Mouse (Mus musculus): ENCODE data around the gene Tra2a. TPM values are rescaled to one million over a fixed set of nuclear protein-coding genes. Genes with fewer than 3 reads are reported as not detected.
A peak's percentile ranks its signal among the peaks of the same experiment; 100 is the strongest.

Gene Tra2a
- total RNA-seq, 2 experiments from 2014 or later = 30.9 to 42.3 TPM

- DNase-seq = no peak
- intact Hi-C loops (cut with DNase I) = no loop called here
These were observed 21.5 kb downstream of the Tra2a start for GRCm38 (mm10) chr6:49242331-49242730.

GRCm38 (mm10) chr6:49241562-49241961 is 22.3 kb downstream of the Tra2a start:
- DNase-seq = no peak
- intact Hi-C loops (cut with DNase I) = no loop called here

DNA sequence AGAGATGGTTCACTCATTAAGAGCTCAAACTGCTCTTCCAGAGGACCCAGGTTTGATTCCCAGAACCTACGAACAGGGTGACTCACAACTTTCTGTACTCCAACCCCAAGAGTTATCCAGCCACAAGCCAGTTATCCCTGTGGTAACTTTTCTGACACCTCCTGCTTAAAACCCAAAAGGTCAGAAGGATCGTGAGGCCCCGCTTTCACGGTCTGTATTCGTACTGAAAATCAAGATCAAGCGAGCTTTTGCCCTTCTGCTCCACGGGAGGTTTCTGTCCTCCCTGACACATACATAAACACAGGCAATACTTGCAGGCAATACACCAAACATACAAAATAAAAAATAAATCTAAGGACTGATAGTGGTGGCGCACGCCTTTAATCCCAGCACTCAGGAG is 27.5 kb downstream of the Tra2a start:
- intact Hi-C loops (cut with DNase I) = no loop called here

GRCm38 (mm10) chr6:49233356-49233755 is 30.5 kb downstream of the Tra2a start:
- DNase-seq = no peak
- intact Hi-C loops (cut with DNase I) = no loop called here

More for the DNA sequence above, 27.5 kb downstream of the Tra2a start:
- peak; percentile 100 for DNase-seq

DNA sequence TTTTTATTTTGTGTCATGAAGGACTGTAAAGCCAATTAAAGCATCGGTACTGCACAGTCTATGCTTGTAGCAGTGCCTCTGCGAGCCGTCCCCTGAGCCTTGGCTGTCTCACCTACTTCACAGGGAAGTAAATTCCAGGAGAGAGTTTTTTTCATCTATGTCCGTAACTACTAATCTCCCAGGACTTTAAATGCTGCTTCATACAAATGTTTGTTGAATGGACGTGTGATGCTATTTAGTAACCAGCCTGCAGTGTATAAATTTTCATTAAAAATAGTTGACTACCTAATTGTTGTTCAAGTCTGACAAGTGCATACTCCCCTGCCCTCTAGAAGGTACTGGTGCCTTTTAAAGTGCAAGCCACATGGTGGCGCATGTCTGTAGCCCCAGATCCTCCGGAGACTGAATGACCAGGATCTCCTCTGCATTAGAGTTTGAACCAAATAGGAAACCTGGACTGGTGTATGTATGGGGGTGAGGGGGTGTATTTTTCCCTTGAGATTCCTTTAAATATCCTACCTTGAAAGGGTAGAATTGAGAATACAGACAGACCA is 35.6 kb downstream of the Tra2a start:
- peak; percentile 41 to 60 for DNase-seq
- intact Hi-C loops (cut with DNase I) = loop anchor here (2.0 to 5.0 kb wide), 2 partner anchors 34 to 171 kb away; partner anchors contain the start of gene Tra2a

DNA sequence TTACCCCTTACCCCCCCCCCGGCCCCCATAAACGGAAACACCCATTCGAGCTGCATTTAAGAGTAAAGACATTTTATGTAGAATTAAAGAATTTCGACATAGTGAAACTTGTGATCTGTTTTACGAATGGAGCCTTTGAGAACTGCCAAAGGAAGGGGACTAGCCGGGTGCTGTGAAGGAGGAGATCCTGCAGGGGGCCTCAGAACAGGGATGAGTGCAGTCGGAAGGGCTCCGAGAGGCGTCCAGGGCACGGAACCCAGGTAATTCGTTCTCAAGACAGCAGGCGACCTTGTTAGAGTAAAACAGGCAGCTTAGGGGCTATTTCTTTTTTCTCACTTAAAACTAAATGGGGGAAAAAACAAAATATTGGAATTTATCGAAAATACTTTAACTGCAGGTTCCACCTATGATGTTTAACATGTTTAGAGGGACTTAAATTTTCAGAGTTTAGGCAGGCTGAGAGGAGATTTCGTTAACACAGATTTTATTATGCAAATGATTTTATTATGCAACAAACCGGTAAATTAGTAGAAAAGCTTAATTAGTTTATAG is 36.6 kb downstream of the Tra2a start:
- intact Hi-C loops (cut with DNase I) = loop anchor here (5.0 kb wide), 1 partner anchor 35 kb away; the partner anchor contains the start of gene Tra2a
- peak; percentile 25 to 41 for DNase-seq

DNA sequence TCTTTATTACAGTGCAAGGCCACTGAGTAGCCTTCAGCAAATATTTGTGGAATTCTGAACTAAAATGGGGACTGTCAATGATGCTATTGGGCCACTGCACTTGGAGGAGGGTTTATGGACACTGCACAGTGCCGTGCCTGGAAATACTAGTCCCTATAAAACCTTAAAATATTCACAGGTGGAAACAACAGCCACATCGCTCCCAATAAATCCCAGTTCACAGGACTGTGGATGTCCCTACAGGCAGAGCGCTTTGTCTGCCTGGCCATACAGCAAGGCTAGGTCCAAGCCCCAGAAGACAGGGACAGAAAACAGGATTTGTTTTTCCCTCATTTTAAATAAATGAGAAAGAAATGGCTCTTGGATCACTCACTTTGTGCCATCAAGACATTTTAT is 38.1 kb downstream of the Tra2a start:
- intact Hi-C loops (cut with DNase I) = loop anchor here (5.0 kb wide), 1 partner anchor 37 kb away; the partner anchor contains the start of gene Tra2a

DNA sequence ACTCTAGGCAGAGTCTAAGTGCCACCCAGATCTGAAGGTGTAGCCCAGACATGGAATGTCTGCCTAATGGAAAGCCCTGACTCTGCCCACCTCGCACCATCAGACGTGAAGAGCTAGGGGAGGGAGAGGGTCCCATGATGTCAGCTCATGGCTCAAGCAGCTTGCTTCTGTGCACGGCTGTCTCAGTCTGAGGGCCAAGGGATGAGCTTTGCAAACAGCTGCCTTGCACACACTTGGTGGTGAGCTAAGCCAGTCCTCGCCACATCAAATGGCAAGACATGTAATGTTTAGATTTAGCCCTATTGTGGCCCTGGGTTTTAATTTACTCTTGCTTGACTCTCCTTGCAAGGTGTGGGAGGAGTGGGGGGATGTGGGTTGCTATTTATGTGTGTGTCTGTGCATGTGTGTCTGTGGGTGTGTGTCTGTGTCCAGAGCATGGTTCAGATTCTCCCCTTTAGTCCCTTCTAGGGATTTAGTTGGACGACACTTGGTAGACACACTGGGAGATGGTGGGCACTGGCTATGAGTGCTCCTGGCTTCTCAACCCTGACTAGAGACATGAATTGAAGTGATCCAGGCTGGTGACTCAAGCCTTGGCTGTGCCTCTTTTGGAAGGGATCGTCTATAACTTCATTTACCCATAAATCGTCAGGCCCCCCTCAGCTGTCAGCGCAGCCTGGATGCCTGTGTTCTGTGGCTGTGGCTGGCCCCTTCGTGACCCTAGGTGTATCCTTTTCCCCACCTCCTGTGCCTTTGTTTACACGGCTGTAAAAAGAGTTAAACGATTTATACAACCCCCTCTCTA is 38.7 kb downstream of the Tra2a start:
- intact Hi-C loops (cut with DNase I) = loop anchor here (5.0 kb wide), 1 partner anchor 37 kb away; the partner anchor contains the start of gene Tra2a
- DNase-seq = no peak

More for the DNA sequence above, 38.1 kb downstream of the Tra2a start:
- DNase-seq = no peak

GRCm38 (mm10) chr6:49221906-49222305 is 41.9 kb downstream of the Tra2a start:
- intact Hi-C loops (cut with DNase I) = no loop called here
- no peak for DNase-seq

- intact Hi-C loops (cut with DNase I) = loop anchor here (2.0 kb wide), 1 partner anchor 1961 kb away; no protein-coding TSS in a partner anchor
- peak in 1 of 2 experiments; percentile 16 for DNase-seq
These were observed 43.8 kb downstream of the Tra2a start for GRCm38 (mm10) chr6:49219920-49220604.

DNA sequence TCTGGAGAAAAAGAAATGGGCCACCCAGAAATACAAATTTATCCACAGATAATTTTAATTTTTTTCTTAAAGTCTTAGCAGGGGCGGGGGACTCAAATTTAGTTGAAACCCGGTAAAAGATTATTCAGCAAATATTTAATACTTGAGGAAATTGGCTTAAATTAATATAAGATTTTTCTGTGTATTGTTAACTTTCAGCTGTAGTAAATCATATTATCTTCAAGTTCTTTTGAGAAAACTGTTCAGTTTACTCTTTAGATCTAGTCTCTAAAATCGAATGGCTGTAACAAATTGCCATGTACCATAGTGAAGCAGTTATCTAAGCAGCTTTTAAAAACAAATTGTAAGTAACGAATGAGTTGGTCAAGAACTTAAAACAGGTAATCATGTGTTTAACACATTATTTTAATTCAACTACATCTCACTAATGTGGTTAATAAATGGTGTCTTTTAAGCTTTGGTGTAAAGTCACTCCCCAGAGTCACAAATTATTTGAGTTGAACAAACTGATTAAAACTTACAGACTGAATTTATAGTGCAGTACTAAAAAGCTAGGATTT is 44.8 kb downstream of the Tra2a start:
- intact Hi-C loops (cut with DNase I) = loop anchor here (2.0 kb wide), 1 partner anchor 1962 kb away; no protein-coding TSS in a partner anchor

GRCm38 (mm10) chr6:49218275-49218802 is 45.5 kb downstream of the Tra2a start:
- intact Hi-C loops (cut with DNase I) = loop anchor here (2.0 kb wide), 1 partner anchor 1962 kb away; no protein-coding TSS in a partner anchor
- peak in 1 of 2 experiments; percentile 22 for DNase-seq

More for the DNA sequence above, 44.8 kb downstream of the Tra2a start:
- DNase-seq = no peak

GRCm38 (mm10) chr6:49217581-49218274 is 46.1 kb downstream of the Tra2a start:
- DNase-seq = peak; percentile 80

DNA sequence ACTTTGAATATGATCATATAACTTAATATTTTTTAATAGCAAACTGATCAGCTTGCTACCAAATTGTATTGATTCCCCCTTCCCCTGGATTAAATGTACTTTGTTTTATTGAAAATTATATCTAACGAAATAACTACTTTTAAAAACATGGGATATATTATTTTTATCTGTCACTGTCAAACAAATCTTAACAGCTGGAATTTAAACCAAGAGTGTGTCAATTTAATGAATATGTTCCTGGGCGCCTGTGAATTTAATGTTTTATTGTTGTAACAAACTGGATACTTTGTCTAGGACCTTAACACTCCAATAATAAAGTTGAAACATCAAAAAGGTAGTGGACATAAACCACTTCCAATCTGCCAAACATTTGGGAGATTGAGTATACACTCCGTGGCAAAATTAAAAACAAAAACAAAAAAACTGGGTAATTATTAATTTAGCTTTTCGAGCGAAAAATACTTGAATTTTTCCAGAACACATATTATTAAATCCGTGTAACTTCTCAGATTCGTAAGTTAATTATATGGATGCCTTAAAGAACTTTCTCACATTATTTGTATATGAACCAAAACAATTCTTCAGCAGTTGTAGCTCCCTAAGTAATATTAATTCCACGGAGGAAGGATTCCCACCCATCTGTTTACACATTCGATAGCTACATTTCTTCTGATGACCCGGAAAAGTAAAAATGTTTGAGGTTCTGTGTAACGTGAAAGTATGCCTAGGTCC is 46.9 kb downstream of the Tra2a start:
- intact Hi-C loops (cut with DNase I) = no loop called here
- DNase-seq = no peak

More at GRCm38 (mm10) chr6:49217581-49218274, 46.1 kb downstream of the Tra2a start:
- intact Hi-C loops (cut with DNase I) = loop anchor here (2.0 kb wide), 1 partner anchor 1963 kb away; no protein-coding TSS in a partner anchor

DNA sequence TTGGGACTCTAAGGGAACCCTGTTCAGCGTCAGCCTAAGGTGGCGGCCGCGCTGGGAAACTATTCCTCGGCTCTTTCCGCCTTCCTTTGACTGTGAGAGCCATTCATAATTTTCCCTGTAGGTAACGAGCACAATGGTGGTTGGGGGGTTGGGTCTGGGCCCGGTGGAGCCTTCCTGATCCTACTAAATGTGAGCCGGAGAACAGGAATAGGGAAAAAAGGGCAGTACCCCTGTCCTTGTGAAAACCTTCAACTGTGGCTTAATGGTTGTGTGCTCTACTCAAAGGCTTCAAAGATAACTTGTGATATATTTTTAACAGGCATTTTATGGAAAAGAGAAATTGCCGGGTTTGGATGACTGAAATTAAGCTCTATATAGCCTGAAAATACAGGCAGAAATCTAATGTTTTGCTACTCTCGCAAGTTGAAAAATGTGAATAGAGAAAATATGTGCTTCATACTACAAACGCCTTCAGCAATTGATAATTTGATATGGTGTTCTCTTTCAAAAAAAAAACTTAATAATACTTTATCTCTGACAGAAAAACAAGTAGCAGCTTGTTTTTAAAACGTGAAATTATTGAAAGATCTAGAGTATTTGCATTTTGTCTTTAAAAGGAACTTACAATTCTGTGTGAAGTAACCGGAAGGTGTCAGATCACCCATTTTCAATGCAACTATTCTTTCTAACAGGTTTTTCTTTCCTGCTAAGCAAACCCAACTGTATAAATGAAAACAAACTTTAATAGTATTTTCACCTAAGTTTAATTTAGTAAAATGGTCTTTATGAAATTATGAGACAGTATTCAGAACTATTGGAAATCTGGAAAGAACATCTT is 47.9 kb downstream of the Tra2a start:
- DNase-seq = peak in 1 of 2 experiments; percentile 21
- intact Hi-C loops (cut with DNase I) = no loop called here

DNA sequence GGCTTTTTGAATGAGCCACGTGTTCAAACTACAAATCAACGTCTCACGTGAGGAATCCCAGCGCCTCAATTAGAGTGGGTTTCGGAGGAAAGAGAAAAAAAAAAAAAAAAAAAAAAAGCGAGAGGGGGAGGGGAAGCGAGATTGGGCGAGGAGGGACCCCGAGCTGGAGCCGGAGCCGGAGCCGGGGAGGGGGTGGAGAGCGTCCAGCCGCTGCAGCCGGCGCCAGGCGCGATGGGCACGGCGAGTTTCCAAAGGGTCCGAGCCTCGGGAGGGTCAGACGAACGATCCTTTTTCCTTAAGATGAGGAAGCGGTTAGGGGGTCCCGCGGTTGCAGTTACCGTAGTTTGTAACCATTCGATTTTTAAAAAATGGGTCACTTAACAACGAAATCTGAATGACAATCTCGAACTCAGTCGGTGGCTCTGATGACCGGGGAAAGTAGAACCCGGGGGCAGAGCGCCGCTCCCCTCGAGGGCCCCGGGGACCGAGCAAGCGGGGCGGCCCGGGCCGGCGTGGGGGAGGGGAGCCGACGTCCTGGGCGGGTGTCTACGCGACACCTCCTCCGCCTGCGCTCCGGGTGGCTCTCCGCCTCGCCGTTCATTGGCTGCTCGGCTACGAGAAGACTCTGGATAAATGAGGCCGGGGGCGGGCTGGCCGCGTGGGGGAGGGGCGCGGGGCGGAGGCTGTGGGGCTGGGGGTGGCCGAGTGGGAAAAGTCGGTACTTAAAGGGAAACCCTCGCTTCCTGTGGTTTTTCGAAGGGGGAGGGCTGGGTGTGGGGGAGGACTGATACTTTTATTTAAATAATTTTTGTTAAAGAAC is 48.7 kb downstream of the Tra2a start, which contains the start of gene Igf2bp3:
TSS of gene Igf2bp3 (minus strand) at position 30 of the 820 bp plus-strand sequence.
- peak; percentile 71 to 74 for DNase-seq
- intact Hi-C loops (cut with DNase I) = loop anchor here (5.0 kb wide), 1 partner anchor 143 kb away; the partner anchor contains the start of gene Malsu1
